Mouse (Mus musculus) kidney, adult 10 weeks (tissue): ENCODE measurements around the gene Rsph10b. TPM values are rescaled to one million over a fixed set of nuclear protein-coding genes. Genes with fewer than 3 reads are reported as not detected.

ENCODE experiments used
- polyA plus RNA-seq: library from polyadenylated mRNA; stranded (reverse); fragments of 350-450 nt; fragmentation: Illumina TruSeq; extraction: RNeasy Lipid Tissue Mini Kit (QIAGEN cat#74804); gene quantifications from one replicate; pipeline ENCODE4 v1.2.3, GENCODE M21; 2014; ENCODE audit warnings: low read depth, low replicate concordance

The Rsph10b gene
- 2.1 TPM for polyA plus RNA-seq

DNA sequence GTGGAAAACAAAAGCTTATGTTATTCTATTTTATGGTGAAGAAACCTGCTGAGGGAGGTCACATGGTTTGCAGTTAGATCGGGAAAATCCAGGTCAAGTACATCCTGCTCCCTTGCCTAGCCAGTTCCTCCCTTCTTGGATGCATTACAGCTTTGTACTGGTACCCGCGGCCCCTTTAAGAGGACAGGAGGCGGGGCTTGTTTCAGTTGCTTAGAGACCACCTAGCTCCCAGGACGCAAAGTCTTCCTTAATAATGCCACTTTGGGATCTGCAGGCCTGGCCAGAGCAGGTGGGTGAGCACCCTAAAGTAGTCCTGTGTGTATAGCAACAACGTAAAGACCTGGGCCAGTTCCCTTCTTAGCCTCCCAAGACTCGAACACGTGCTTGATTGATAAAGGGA, at the start of gene Rsph10b:
TSS of gene Rsph10b (plus strand) at position 205 of the 400 bp plus-strand sequence.

DNA sequence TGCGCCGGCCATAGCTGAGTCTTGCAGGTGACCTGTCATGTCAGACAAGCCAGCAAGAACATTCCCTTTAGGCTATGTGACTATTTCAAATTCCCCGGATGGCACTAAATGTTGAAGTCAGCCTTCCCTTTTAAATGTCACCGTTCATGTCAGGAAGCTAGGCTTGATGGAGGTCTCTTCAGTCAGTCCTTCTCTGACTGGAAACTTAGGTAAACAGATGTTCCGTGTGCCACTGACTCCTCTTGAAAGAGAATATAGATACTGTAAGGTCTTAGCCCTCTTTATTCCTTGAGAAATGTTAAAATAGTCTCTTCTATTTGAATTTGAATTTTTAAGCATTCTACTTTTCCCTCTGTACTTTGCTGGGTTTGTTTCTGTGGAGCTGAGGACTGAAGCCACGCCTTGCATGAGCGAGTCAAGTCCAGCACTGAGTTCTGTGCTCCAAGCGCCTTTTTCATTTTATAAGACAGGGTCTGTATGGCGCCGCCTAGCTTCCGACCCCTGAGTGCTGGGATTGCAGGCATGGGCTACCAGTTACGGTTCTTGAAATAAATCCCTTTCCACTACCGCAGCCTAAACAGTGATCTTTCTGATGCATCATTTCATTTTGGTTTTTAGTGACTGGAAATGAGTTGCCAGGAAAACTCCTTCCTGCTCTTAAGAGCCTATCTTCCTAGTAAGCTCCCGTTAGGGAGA, 35.1 kb upstream of the Rsph10b start, which contains the start of gene Ankrd61:
TSS of gene Ankrd61 (minus strand) at position 51 of the 696 bp plus-strand sequence.

DNA sequence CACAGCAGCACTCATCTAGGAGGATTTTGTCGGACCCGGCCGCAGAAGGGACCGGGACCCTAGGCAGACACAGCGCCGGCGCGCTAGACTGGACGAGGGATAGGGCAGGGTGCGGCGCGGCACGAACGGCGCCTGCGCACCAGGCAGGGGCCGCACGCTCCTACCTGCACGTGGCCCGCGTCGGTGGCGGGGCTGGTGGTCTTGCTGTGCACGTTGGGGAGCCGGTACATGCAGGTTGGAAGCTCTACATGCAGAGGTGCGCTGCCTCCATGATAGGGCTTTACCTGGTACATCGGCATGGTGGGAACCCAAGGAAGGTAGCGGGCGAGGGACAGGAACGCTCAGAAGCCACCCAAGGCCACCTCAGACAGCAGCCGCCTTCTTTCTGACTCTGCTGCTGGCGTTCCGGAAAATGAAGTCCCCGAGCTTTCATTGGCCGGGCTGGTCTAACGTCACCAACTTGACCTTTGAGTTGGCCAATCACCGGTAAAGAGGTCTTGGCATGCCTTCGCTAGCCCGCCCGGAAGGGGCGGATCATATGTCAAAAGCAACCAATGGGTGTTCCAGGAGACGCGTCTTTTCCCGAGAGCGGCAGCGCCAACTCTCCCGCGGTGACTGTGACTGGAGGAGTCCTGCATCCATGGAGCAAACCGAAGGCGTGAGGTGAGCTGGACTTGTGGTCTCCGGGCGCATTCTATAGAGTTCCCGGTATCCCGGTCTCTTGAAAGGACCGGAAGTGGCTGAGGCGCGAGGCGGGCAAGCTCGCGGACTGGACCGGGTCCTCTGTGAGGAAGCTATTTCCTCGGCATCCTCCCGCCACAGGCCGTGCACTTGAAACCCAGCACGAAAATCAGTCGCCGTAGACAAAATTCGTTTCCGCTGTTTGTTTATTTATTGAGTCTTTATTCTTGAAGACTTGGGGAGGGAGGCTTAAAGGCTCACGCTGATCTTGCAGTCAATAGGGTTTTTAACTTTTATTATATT, 23.1 kb upstream of the Rsph10b start, which contains the start of the genes Aimp2 and Pms2:
TSS of gene Aimp2 (minus strand) at position 431 of the 984 bp plus-strand sequence.
TSS of gene Pms2 (plus strand) at position 548 of the 984 bp plus-strand sequence.

DNA sequence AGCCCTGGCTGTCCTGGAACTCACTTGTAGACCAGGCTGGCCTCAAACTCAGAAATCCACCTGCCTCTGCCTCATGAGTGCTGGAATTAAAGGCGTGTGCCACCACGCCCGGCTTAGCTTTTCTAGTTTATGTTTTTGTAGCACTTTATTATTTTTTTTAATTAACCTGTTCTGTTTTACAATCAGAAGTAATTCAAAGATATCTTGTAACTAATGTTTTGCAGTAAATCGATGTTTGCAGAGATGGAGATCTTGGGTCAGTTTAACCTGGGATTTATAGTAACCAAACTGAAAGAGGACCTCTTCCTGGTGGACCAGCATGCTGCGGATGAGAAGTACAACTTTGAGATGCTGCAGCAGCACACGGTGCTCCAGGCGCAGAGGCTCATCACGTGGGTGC, 5.0 kb upstream of the Rsph10b start, which contains the start of gene Gm42421:
TSS of gene Gm42421 (plus strand) at position 301 of the 400 bp plus-strand sequence.

DNA sequence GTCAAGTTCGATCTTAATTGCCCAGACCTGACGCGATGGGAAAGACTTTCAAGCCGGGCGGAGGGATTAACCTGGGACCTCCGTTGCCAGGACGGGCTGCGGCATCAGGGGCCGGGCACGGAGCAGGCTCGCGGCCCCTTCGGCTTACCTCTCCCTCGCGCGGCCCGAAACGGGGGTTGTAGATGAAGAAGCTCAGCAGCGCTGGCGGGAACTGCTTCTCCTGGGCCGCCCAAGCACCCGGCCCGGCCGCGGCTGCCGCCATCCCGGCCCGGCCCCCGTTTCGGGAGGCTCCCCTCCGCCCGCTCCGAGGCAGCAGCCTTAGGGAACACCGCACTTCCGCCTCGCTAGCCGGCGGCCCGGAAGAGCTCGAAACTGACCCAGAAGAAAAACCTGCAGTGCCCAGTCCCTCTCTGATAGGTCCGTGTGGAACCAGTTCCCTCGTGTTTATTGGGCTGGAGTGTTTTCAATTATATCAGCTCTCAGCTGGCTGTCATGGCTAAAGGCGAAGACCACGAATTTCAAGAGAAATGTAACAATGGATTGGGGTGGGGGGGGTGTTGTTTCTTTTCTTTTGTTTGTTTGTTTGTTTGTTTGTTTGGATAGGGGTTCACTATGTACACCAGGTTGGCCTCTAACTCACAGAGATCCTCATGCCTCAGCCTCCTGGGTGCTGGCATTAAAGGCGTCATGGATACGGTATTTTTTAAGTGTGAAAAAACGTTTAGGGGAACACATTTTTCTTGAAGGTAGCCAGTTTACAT, 81.9 kb downstream of the Rsph10b start, which contains the start of gene Ccz1:
TSS of gene Ccz1 (minus strand) at position 327 of the 761 bp plus-strand sequence.

DNA sequence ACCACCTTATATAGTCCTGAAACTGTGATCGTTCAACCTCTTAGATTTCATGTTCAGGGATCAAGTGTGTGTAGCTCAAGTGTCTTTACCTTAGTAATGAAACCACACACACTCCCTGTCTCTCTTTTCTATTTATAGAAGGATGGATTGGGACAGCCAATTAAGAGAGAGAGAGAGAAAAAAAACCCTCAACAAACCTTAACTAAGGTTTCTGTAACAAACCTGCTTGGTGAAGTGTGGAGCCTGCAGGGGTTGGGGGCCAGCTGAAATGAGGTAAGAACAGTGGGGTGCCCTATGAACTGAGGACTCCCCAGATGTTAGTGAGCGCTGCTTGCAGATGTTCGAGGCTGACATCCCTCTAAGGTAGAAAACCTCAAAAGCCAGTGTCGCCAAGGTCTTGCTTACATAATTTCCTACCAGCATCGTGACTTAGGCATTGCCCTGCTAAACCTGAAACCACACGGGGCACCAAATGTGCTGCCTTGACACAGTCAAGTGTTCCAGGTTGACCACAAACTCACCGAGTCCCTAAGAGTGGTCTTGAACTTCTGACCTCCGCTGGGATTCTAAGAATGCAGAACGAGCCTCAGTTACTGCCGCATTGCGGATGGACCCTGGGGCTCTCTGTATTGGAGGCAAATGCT, 93.9 kb downstream of the Rsph10b start, which contains the start of gene Ocm:
TSS of gene Ocm (minus strand) at position 51 of the 644 bp plus-strand sequence.

Other genes with a start within 250 kb of the Rsph10b start
- 6.9 TPM for gene Usp42, start 200.8 kb upstream of the Rsph10b start, polyA plus RNA-seq
- 59.6 TPM for gene Eif2ak1, start 115.2 kb upstream of the Rsph10b start, polyA plus RNA-seq
- not detected for gene Ankrd61, start 35.4 kb upstream of the Rsph10b start, polyA plus RNA-seq
- gene Aimp2, start 23.2 kb upstream of the Rsph10b start, polyA plus RNA-seq: 6.5 TPM
- gene Pms2, start 23.1 kb upstream of the Rsph10b start, polyA plus RNA-seq: 11.0 TPM
- gene Gm42421, start 4.9 kb upstream of the Rsph10b start, polyA plus RNA-seq: not detected
- gene Ccz1, start 81.8 kb downstream of the Rsph10b start, polyA plus RNA-seq: 99.8 TPM
- gene Ocm, start 93.6 kb downstream of the Rsph10b start, polyA plus RNA-seq: not detected
- 17.5 TPM for gene Lmtk2, start 167.4 kb downstream of the Rsph10b start, polyA plus RNA-seq